Mouse (Mus musculus): Measurements from ENCODE around the gene Lag3.
A peak's percentile ranks its signal among the peaks of the same experiment; 100 is the strongest.

DNA sequence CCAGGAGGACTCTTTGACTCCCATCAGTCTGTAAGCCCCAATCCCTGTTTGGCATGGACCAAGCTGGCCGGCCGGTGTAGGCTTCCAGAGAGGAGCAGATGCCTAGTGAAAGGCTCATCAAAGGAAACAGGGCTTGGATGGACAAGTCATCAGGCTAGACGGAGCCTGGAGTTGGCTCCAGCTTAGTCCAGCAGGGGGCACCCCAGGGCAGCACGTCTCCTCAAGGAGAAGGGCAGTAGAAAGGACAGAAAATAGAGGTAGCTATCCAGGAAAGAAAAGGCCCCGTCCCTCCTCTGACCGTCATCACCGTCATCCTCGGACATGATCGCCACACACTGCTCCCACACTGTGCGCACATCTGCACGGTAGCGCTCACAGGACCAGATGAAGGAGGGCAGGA, 51.8 kb downstream of the Lag3 start:
- TF ChIP-seq MEF2A (IDR thresholded peaks at IDR 0.05; ENCODE audit: borderline replicate concordance, low read depth, low read length) (peak; percentile 38; the same call in 1 of the 2 replicates), HCFC1 (IDR thresholded peaks at IDR 0.05; ENCODE audit: low read depth, low read length) (no peak), CTCF (conservative IDR thresholded peaks at IDR 0.05 in 1 of 2, IDR thresholded peaks at IDR 0.05 in 1 of 2; ENCODE audit: low read depth in 2 of 2, low read length in 2 of 2) (peak; percentile 61 to 95), CHD1 (IDR thresholded peaks at IDR 0.05; ENCODE audit: low read depth, low read length) (no peak), USF2 (conservative IDR thresholded peaks at IDR 0.05; ENCODE audit: low read depth, low read length) (no peak), EP300 (IDR thresholded peaks at IDR 0.05; ENCODE audit: low read length) (no peak), USF1 (IDR thresholded peaks at IDR 0.05; ENCODE audit: low read depth, low read length) (no peak), RCOR1 (conservative IDR thresholded peaks at IDR 0.05; ENCODE audit: low read depth, low read length) (no peak), RAD21 (IDR thresholded peaks at IDR 0.05; ENCODE audit: low read depth, low read length) (peak; percentile 96), SIN3A (IDR thresholded peaks at IDR 0.05; ENCODE audit: low read length) (no peak), POLR2AphosphoS2 (IDR thresholded peaks at IDR 0.05; ENCODE audit: low read depth, low read length) (no peak), E2F4 (IDR thresholded peaks at IDR 0.05; ENCODE audit: insufficient replicate concordance, low read depth, low read length) (no peak), BHLHE40 (IDR thresholded peaks at IDR 0.05; ENCODE audit: low read depth, low read length) (no peak)
